Mouse (Mus musculus): ENCODE data around the gene Csk. TPM values are rescaled to one million over a fixed set of nuclear protein-coding genes. Genes with fewer than 3 reads are reported as not detected.

Csk gene
- polyA plus RNA-seq, 1 experiment: 42.4 TPM

DNA sequence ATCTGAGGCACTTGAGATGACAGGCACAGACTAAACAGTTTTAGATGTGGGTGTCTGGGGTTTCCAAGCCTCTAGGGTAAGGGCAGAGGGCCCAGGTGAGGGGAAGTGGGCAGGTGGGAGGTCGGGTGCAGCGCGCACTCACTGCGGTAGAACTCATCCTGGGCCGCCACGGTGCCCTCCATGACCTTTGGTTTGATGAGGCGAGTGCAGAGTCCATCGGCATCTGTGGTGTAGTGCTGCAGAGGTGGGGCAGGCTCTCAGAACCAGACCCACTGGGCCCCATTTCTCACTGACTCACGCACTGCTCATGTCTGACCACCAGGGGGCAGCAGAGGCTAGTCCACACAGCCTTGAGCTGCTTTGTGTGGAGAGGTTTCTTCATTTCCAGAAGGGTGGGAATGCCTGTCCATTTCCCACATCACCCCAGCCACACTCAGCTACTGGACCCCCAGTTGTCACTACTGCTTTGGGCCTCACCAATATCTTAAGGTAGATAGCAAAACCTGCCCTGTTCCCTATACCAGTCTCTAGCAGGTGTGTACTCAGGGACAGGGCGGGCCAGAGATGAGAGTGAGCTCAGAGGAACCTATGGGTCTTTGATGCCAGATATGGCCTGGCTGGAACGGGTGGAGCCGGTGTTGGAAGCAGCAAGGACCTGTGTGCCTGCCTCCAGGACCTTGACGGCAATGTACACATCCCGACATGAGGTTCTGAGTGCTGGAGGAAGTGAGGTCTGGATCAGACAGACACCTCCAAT is 24.1 kb downstream of the Csk start:
- WGBS: 59% methylated on average over 14 of the region's 14 CpGs
- Histone ChIP-seq H3K4me1 (ENCODE audit: control insufficient read depth, insufficient read depth, low read length) (no peaks in the 10 kb centered on the region), H3K27ac (ENCODE audit: insufficient read depth, low read depth, low read length) (no peak overlapping the region), H3K36me3 (ENCODE audit: control insufficient read depth, insufficient read depth, low read length) (peaks cover 2% of the 10 kb centered on the region; the same call in 1 of the 2 replicates), H3K27me3 (replicated peaks; ENCODE audit: control insufficient read depth, insufficient read depth, low read length) (no peaks in the 10 kb centered on the region), H3K4me3 (ENCODE audit: insufficient read depth, low read depth, low read length) (no peak overlapping the region)
- TF ChIP-seq POLR2A (IDR thresholded peaks at IDR 0.05; ENCODE audit: low read depth, low read length) (no peak), CTCF (conservative IDR thresholded peaks at IDR 0.05; ENCODE audit: insufficient read depth, insufficient read length, low read depth, low read length) (peak; percentile 97)
- peak; percentile 72 for DNase-seq

DNA sequence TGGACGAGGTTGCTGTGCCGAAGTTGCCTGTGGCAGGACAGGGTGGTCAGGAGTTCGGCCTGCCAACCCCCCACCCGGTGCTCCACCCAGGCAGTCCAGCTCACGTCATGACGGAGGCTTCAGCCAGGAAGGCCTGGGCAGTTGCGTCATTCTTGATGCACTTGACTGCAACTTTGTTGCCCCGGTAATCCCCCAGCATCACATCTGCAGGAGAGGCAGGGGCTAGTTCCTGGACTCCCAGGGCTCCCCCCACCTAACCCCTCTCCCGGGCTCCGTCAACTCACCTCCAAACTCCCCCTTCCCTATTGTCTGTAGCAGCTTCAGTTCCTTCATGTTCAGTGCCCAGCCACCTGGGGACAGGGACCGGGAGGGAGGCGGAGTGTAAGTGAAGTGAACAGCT is 24.7 kb downstream of the Csk start:
- Histone ChIP-seq H3K4me3 (ENCODE audit: insufficient read depth, low read depth, low read length) (no peak overlapping the region), H3K36me3 (ENCODE audit: control insufficient read depth, insufficient read depth, low read length) (peaks cover 2% of the 10 kb centered on the region; the same call in 1 of the 2 replicates), H3K27me3 (replicated peaks; ENCODE audit: control insufficient read depth, insufficient read depth, low read length) (no peaks in the 10 kb centered on the region), H3K4me1 (ENCODE audit: control insufficient read depth, insufficient read depth, low read length) (no peaks in the 10 kb centered on the region), H3K27ac (ENCODE audit: insufficient read depth, low read depth, low read length) (no peak overlapping the region)
- no peak for DNase-seq
- WGBS: 90% methylated on average over 12 of the region's 12 CpGs
- TF ChIP-seq CTCF (conservative IDR thresholded peaks at IDR 0.05; ENCODE audit: insufficient read depth, insufficient read length, low read depth, low read length) (no peak), POLR2A (IDR thresholded peaks at IDR 0.05; ENCODE audit: low read depth, low read length) (no peak)

DNA sequence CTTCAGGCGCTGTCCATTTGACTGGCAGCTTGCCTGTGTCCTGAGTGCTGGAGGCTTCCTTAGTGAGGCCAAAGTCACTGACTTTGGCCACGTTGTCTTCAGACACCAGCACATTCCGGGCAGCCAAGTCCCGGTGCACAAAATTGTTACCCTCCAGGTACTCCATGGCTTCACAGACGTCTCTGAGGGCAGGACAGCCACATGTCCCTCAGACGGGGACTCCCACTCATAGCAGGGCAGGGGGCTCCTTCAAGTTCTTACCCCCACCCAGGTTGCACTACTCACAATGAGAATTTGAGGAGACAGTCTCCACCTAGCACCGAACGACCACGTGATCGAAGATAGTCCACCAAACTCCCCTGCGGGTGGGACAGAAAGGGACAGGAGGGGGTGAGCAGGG is 25.5 kb downstream of the Csk start:
- no peak overlapping the region for H3K27ac ChIP-seq (ENCODE audit: insufficient read depth, low read depth, low read length)
- H3K36me3 ChIP-seq (ENCODE audit: control insufficient read depth, insufficient read depth, low read length): peaks cover 2% of the 10 kb centered on the region; the same call in 1 of the 2 replicates
- DNase-seq: no peak
- H3K4me1 ChIP-seq (ENCODE audit: control insufficient read depth, insufficient read depth, low read length): no peaks in the 10 kb centered on the region
- H3K4me3 ChIP-seq (ENCODE audit: insufficient read depth, low read depth, low read length): no peak overlapping the region
- no peaks in the 10 kb centered on the region for H3K27me3 ChIP-seq (replicated peaks; ENCODE audit: control insufficient read depth, insufficient read depth, low read length)
- TF ChIP-seq CTCF (conservative IDR thresholded peaks at IDR 0.05; ENCODE audit: insufficient read depth, insufficient read length, low read depth, low read length): no peak
- no peak for TF ChIP-seq POLR2A (IDR thresholded peaks at IDR 0.05; ENCODE audit: low read depth, low read length)
- 89% methylated on average over 11 of the region's 11 CpGs for WGBS

DNA sequence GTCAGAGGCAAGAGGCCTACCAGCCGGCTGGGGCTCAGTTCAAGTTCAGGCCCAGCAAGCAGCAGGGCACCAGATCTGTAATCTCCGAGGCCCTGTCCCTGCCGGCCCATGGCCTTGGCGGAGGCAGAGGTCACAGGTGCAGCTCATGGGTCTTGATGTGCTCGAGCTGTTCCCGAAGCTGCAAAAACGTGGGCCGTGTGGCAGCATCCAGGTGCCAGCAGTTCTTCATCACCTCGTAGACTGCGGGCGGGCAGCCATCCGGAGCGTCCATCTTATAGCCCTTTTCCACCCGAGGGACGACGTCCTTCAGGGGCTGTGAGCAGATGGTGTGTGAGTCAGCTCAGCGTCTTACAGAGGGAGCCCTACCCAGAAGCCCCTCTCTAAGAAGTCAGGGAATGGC is 26.2 kb downstream of the Csk start:
- no peak for TF ChIP-seq POLR2A (IDR thresholded peaks at IDR 0.05; ENCODE audit: low read depth, low read length)
- TF ChIP-seq CTCF (conservative IDR thresholded peaks at IDR 0.05; ENCODE audit: insufficient read depth, insufficient read length, low read depth, low read length): no peak
- no peak for DNase-seq
- H3K27ac ChIP-seq (ENCODE audit: insufficient read depth, low read depth, low read length): no peak overlapping the region
- H3K36me3 ChIP-seq (ENCODE audit: control insufficient read depth, insufficient read depth, low read length): peaks cover 2% of the 10 kb centered on the region; the same call in 1 of the 2 replicates
- H3K4me3 ChIP-seq (ENCODE audit: insufficient read depth, low read depth, low read length): no peak overlapping the region
- H3K27me3 ChIP-seq (replicated peaks; ENCODE audit: control insufficient read depth, insufficient read depth, low read length): no peaks in the 10 kb centered on the region
- 82% methylated on average over 17 of the region's 17 CpGs for WGBS
- no peaks in the 10 kb centered on the region for H3K4me1 ChIP-seq (ENCODE audit: control insufficient read depth, insufficient read depth, low read length)

DNA sequence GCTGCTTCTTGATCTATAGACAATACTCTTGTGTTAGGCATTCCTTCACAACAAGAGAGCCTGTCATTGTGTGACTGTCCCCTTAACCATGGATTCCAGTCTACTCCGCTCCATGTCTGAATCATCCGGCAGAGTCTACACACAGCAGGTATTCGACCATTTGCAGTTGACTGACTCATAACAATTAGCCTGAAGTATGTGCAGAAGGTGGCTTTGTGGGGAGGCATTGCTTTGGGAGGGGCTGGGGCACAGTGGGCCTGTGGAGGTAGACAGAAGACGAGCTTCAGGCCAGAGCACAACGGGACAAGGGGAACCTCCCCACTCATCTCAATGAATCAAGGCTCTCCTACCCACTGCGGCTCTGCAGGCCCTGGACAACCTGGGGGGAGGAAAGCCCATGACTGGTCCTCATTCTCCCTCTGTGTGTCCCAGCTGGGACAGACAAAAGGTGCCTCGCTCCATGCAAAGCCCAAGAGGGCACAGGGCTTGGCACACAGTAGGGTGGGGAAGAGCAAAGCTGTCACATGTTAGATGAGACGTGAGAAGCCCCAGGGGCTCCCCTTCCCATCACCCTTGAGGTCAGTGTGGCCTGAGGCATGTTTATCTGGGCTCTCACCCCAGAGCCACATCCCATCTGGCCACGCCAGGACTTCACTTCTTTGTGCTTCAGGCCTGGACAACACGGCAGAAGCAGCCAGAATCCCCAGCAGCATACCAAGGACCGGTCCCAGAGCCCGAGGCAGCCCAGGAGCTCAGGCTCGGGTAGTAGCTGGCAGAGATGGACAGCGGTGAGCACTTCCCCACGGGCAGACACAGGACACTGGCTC is 27.5 kb downstream of the Csk start:
- Histone ChIP-seq H3K27me3 (replicated peaks; ENCODE audit: control insufficient read depth, insufficient read depth, low read length) (no peaks in the 10 kb centered on the region), H3K4me3 (ENCODE audit: insufficient read depth, low read depth, low read length) (no peak overlapping the region), H3K36me3 (ENCODE audit: control insufficient read depth, insufficient read depth, low read length) (peaks cover 2% of the 10 kb centered on the region; the same call in 1 of the 2 replicates), H3K27ac (ENCODE audit: insufficient read depth, low read depth, low read length) (no peak overlapping the region), H3K4me1 (ENCODE audit: control insufficient read depth, insufficient read depth, low read length) (no peaks in the 10 kb centered on the region)
- DNase-seq: no peak
- TF ChIP-seq POLR2A (IDR thresholded peaks at IDR 0.05; ENCODE audit: low read depth, low read length) (no peak), CTCF (conservative IDR thresholded peaks at IDR 0.05; ENCODE audit: insufficient read depth, insufficient read length, low read depth, low read length) (no peak)
- WGBS: 76% methylated on average over 15 of the region's 15 CpGs

DNA sequence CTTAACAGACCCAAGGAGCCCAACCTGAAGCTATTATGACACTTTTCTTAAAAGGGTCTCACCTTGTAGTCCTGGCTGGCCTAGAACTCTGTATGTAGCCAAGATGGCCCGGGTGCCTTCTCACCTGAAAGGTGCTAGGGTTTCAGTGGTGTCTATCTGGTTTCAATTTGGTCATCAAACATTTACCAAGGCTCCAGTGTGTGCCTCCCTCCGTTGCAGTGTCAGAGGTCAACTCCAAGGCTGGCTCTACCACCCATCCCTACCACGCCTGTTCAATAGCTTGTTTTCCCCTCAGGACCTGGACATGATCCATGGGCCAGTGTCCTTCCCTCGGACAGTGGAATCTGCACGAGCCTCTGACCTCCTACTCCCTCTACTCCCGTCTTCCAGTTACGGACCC is 29.1 kb downstream of the Csk start:
- peak; percentile 27 for DNase-seq
- Histone ChIP-seq H3K36me3 (ENCODE audit: control insufficient read depth, insufficient read depth, low read length) (peaks cover 2% of the 10 kb centered on the region; the same call in 1 of the 2 replicates), H3K27ac (ENCODE audit: insufficient read depth, low read depth, low read length) (no peak overlapping the region), H3K4me3 (ENCODE audit: insufficient read depth, low read depth, low read length) (no peak overlapping the region), H3K27me3 (replicated peaks; ENCODE audit: control insufficient read depth, insufficient read depth, low read length) (no peaks in the 10 kb centered on the region), H3K4me1 (ENCODE audit: control insufficient read depth, insufficient read depth, low read length) (no peaks in the 10 kb centered on the region)
- 45% methylated on average over 7 of the region's 7 CpGs for WGBS
- TF ChIP-seq POLR2A (IDR thresholded peaks at IDR 0.05; ENCODE audit: low read depth, low read length) (no peak), CTCF (conservative IDR thresholded peaks at IDR 0.05; ENCODE audit: insufficient read depth, insufficient read length, low read depth, low read length) (no peak)

DNA sequence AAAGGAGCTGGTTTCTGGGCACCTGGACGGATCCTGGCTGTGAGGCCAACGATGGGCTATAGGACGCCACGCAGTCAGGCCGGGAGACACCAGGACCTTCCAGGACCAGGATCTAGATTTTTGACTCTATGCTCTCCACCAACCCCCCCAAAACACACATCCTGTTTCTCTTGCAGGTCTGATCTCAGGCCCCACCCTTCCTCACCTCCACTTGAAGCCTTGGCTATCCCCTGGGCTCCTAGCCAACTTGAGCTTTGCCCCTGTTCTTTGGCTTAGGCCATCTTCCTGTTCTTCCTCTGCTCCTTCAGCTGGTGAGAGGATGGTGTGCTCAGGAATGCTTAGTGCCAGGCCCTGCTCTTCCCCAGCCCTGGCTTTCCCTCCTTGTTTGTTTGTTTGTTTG is 32.8 kb downstream of the Csk start, which contains the start of gene Lman1l:
Gene Lman1l, minus strand, starts transcription at position 101 of the 400 bp plus-strand sequence.
- no peaks in the 10 kb centered on the region for H3K27me3 ChIP-seq (replicated peaks; ENCODE audit: control insufficient read depth, insufficient read depth, low read length)

More for the DNA sequence above, 32.8 kb downstream of the Csk start, which contains the start of gene Lman1l:
- Histone ChIP-seq H3K36me3 (ENCODE audit: control insufficient read depth, insufficient read depth, low read length) (no peaks in the 10 kb centered on the region), H3K4me1 (ENCODE audit: control insufficient read depth, insufficient read depth, low read length) (no peaks in the 10 kb centered on the region), H3K4me3 (ENCODE audit: insufficient read depth, low read depth, low read length) (no peak within 1 kb of the TSS), H3K27ac (ENCODE audit: insufficient read depth, low read depth, low read length) (no peak within 1 kb of the TSS)
- 95% methylated on average over 5 of the region's 5 CpGs for WGBS
- no peak for DNase-seq
- TF ChIP-seq POLR2A (IDR thresholded peaks at IDR 0.05; ENCODE audit: low read depth, low read length): no peak
- TF ChIP-seq CTCF (conservative IDR thresholded peaks at IDR 0.05; ENCODE audit: insufficient read depth, insufficient read length, low read depth, low read length): no peak

Measured in kidney, adult 2 months (tissue).